Mouse (Mus musculus) lung, embryonic 14.5 days (tissue): ENCODE results near the gene Arhgef10l. TPM values are rescaled to one million over a fixed set of nuclear protein-coding genes. Genes with fewer than 3 reads are reported as not detected.

Source experiments
- ATAC-seq: fragments of 200-750 bp; cut with Nextera tagmentation; 2 replicates; pipeline ENCODE4 v1.8.0; 2017; ENCODE audit warnings: mild to moderate bottlenecking, moderate TSS enrichment, moderate library complexity; ENCODE audit not compliant: insufficient read depth
- DNase-seq: peaks from one replicate; pipeline ENCODE4 v3.0.0-alpha.2; 2015
- H3K27ac ChIP-seq: fragments of 300-500 bp; sonication (generic); 2 replicates; pipeline ENCODE4 v1.5.1; 2014; ENCODE audit warnings: low read depth, mild to moderate bottlenecking, moderate library complexity
- H3K27me3 ChIP-seq: fragments of 300-500 bp; sonication (generic); 2 replicates; pipeline ENCODE4 v1.6.1; 2014; ENCODE audit warnings: low read length, control low read depth; ENCODE audit not compliant: insufficient read depth
- H3K36me3 ChIP-seq: fragments of 300-500 bp; sonication (generic); 2 replicates; pipeline ENCODE4 v1.6.1; 2014; ENCODE audit warnings: control low read depth; ENCODE audit not compliant: insufficient read depth
- H3K4me1 ChIP-seq: fragments of 300-500 bp; sonication (generic); 2 replicates; pipeline ENCODE4 v1.6.1; 2014; ENCODE audit warnings: antibody characterized with exemption, control low read depth; ENCODE audit not compliant: insufficient read depth
- H3K4me2 ChIP-seq: fragments of 300-500 bp; sonication (generic); 2 replicates; pipeline ENCODE4 v1.6.1; 2014; ENCODE audit warnings: mild to moderate bottlenecking
- H3K4me3 ChIP-seq: fragments of 300-500 bp; sonication (generic); 2 replicates; pipeline ENCODE4 v1.5.1; 2014; ENCODE audit warnings: low read depth, low read length
- H3K9ac ChIP-seq: fragments of 300-500 bp; sonication (generic); 2 replicates; pipeline ENCODE4 v1.6.1; 2014
- H3K9me3 ChIP-seq: fragments of 300-500 bp; sonication (generic); 2 replicates; pipeline ENCODE4 v1.6.1; 2016; ENCODE audit warnings: low read depth, low read length, control low read depth
- CTCF ChIP-seq: IDR thresholded peaks from 2 replicates; pipeline ENCODE4 v1.5.1; 2016; ENCODE audit warnings: antibody characterized with exemption, low read depth
- WGBS: fragments of 180-500 bp; shearing (Covaris S2); extraction: QIAGEN DNeasy Blood & Tissue Kit; methylation state at CpG from one replicate; pipeline ENCODE4 v1.1.7; 2014; 5-methylcytosine and 5-hydroxymethylcytosine counted together
- polyA plus RNA-seq: library from polyadenylated mRNA; unstranded; fragments of >200 nt; fragmentation: Nextera tagmentation; extraction: Ambion mirVana; gene quantifications from 2 replicates; pipeline ENCODE4 v1.2.1, GENCODE M21; 2014

Arhgef10l gene
- polyA plus RNA-seq, 1 experiment from 2014 or later, result 16.1 TPM

DNA sequence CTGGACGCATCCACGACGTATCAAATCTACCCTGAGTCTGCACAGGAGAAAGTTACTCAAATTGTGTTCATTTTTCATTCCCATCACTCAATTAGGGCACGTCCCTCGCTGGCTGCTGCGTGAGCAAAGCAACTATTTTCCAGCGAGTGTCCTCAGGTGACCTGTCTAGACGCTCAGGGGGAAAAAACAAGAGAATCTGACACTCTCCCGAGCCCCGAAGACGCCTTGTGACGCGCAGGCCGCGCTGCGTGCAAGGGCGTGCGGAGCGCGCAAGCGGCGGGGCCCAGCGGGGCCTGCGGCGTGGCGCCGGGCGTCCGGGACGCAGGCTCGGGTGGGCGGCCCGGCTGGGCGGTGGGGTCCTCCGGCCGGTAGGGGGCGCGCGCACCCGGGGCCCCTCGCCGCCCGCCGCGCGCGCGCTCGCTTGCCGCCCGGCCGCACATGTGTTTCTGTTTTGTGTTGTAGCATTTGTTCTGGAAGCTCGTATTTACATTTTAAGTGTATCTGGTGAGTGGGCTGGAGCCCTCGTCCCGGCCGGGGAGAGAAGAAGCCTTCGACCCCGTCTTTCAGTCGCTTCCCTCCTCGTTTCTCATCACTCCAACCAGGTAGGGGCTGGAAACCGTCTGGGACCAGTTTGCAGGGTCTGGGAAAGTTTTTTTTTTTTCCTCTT, 35.4 kb upstream of the Arhgef10l start:
- no peak for TF ChIP-seq CTCF
- peak overlapping the region; percentile 92 for H3K4me2 ChIP-seq
- WGBS, result under 1% methylated on average over 48 of the region's 61 CpGs
- DNase-seq (peak; percentile 89), ATAC-seq (peak; percentile 73)
- H3K36me3 ChIP-seq, result peaks cover 17% of the 10 kb centered on the region
- H3K4me1 ChIP-seq, result 0 out of 2 replicates have a peak, but pooled peaks cover 11% of the 10 kb centered on the region
- H3K27me3 ChIP-seq, result 0 out of 2 replicates have a peak, but pooled peaks cover 5% of the 10 kb centered on the region
- peak overlapping the region; percentile 94 for H3K9ac ChIP-seq
- H3K27ac ChIP-seq, result peak overlapping the region; percentile 99
- peak overlapping the region; percentile 92 for H3K4me3 ChIP-seq
- H3K9me3 ChIP-seq, result no peaks in the 10 kb centered on the region

DNA sequence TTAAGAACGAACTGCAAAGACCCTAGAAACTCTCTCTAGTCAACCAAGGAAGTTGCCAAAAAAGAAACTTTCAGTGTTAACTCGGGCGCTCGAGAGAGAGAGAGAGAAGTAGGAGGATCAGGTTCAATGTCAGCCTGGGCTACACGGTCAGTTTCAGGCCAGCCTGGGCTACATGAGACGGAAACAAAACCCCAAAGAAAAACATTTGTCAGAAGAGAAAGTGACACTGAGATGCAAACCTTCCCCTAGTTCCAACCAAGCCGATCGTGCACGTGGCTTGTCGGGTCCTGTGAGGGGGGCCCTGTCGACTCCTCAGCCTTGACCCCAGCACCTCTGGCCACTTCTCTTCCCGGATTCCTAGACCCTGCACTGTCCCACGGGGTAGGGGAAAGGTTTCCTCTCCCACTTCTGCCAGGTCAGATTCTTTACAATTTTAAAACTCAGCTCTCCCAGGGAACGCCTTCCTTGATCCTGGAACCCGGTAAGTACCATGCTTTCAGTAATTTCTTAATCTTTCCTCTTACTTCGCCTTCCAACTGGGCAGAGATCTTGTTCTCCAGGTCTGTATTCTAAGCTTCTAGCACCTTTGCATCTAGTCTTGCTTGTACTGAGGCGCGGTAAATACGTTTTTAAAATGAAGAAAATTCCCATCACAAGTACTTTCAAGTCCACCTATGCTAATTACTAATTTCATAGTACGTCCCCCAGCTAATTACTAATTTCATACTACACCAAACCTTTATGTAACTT, 34.6 kb upstream of the Arhgef10l start, which contains the start of gene Rcc2:
Rcc2 (plus strand) TSS at position 273 of the 750 bp plus-strand sequence.
- Histone ChIP-seq H3K4me2 (peak within 1 kb of the TSS; percentile 92), H3K4me3 (peak within 1 kb of the TSS; percentile 92), H3K27me3 (0 out of 2 replicates have a peak, but pooled peaks cover 5% of the 10 kb centered on the region), H3K36me3 (peaks cover 10% of the 10 kb centered on the region; the same call in 1 of the 2 replicates), H3K4me1 (0 out of 2 replicates have a peak, but pooled peaks cover 11% of the 10 kb centered on the region), H3K27ac (peak within 1 kb of the TSS; percentile 99), H3K9ac (peak within 1 kb of the TSS; percentile 94), H3K9me3 (no peaks in the 10 kb centered on the region)
- no peak for TF ChIP-seq CTCF
- whole genome bisulfite sequencing, result 6% methylated on average over 20 of the region's 20 CpGs
- ATAC-seq (no peak), DNase-seq (no peak)

DNA sequence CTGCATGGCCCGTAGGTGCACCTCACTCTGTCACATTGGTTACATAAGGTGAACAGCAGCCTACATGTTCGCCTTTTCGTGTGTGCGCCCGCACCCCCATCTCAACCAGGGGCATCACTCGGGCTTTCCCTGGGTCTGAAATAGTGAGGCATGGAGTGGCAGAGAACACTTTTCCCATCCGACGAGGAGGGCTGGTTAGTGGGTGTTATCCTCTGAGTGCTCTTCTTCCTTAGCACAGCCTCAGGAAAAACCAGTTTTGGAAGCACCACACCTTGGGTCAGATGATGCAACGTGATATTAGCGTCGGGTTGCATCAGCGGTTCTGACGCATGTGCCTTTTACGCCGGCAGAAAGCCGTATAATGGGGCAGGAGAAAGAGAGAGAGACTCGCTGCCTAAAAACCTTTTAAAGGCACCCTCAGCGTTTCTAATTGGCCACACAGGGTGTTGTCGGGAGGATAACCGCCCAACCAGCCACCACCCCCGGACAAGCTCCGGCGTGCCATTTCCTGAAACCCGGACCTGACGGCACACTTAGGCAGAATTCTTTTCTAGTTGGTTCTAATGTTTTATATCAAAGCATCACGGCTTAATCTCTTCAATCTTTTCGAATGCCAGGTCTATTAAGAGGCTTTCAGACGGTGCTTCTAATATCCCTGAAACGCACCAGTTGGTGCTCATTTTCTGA, 33.8 kb upstream of the Arhgef10l start:
- peak overlapping the region; percentile 92 for H3K4me3 ChIP-seq
- H3K4me2 ChIP-seq, result peak overlapping the region; percentile 92
- H3K27ac ChIP-seq, result no peak overlapping the region
- H3K9ac ChIP-seq, result peak overlapping the region; percentile 94
- DNase-seq (peak; percentile 76), ATAC-seq (no peak)
- WGBS, result 3% methylated on average over 29 of the region's 29 CpGs
- 0 out of 2 replicates have a peak, but pooled peaks cover 5% of the 10 kb centered on the region for H3K27me3 ChIP-seq
- peaks cover 1% of the 10 kb centered on the region; the same call in 1 of the 2 replicates for H3K36me3 ChIP-seq
- TF ChIP-seq CTCF, result no peak
- H3K4me1 ChIP-seq, result 0 out of 2 replicates have a peak, but pooled peaks cover 11% of the 10 kb centered on the region
- no peaks in the 10 kb centered on the region for H3K9me3 ChIP-seq

DNA sequence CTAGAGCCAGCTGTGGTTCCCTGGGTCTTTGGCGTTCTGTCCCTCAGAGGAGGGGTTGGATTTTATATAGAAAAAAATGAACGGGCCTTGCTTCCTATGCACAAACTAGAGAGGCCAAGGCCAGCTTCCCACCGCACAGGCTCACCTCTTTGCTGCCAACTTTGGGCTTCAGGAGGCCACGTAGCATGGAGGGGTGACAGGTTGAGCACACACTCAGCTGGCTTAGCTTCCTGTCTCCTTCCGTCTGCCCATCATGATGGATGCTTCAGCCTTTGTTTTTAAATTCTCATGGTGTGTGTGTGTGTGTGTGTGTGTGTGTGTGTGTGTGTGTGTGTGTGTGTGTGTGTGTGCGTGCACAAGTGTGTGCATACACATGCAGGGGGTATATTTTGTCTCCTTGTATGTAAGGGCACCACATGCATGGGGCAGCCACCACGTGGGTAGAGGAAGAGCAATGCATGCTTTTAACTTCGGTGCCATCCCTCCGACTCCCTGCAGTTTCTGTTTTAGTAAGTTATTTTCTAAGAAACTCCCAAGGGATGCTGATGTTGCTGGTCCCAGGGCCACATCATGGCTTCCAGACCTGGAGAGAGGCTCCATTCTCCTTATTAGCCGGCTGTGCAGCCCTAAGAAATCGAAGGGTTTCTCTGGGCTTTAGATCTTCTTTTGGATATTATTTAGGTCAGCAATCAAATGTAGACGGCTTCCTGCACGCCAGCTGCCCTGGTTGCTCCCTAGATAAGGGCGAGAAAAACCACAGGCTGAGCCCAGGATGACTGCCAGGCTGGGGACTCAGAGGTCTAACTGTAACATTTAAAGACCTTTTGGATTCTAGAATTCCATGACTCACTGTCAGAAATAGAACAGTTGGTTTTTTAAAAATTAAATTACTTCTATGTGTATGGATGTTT, 30.1 kb upstream of the Arhgef10l start:
- no peak overlapping the region for H3K9ac ChIP-seq
- H3K27ac ChIP-seq, result no peak overlapping the region
- no peak for DNase-seq
- no peaks in the 10 kb centered on the region for H3K36me3 ChIP-seq
- no peak for ATAC-seq
- no peak overlapping the region for H3K4me3 ChIP-seq
- no peaks in the 10 kb centered on the region for H3K9me3 ChIP-seq
- H3K27me3 ChIP-seq, result 0 out of 2 replicates have a peak, but pooled peaks cover 5% of the 10 kb centered on the region
- no peak for TF ChIP-seq CTCF
- H3K4me1 ChIP-seq, result 0 out of 2 replicates have a peak, but pooled peaks cover 8% of the 10 kb centered on the region
- H3K4me2 ChIP-seq, result no peak overlapping the region
- WGBS, result 61% methylated on average over 14 of the region's 14 CpGs

DNA sequence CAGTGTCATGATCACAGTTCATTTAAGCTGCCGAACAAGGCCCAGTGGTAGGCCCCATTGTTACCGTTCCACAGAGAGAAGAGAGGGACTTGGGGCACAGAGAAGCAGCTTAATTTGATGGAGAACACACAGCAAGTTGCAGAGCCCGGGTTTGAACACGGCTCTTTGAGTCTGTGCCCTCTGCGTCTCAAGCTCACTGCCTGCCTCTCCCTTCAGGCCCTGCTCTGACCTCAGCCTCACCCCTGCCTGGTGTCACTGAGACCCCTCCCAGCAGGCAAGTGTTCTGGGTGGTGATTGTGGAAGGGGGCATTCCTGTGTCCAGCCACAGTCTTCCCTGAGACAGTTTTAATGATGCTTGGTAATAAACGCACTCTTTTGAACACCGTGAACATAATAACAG, 29.3 kb upstream of the Arhgef10l start:
- no peak for TF ChIP-seq CTCF

DNA sequence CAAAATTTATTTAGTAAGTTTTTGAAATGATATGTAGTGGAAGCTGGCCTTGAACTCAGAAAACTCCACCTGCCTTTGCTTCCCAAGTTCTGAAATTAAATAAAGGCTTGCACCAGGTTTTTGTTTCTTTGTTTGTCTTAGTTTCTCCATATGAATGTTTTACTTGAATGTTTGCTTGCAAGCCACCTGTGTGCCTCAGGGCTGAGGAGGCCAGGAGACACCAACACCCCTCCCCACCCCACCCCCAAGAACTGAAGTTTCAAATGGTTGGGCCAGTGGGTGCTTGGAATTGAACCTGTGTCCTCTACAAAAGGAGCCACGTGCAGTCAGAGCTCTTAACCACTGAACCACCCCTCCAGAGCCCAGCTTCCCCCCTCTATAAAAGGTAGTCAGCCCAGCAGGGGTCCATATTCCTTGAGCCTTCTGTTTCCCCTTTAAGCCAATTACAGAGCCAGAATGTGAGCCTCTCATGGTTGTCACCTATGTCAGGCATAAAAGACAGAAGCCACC, 28.8 kb upstream of the Arhgef10l start:
- Histone ChIP-seq H3K4me1 (0 out of 2 replicates have a peak, but pooled peaks cover 4% of the 10 kb centered on the region), H3K27ac (no peak overlapping the region), H3K4me3 (no peak overlapping the region), H3K27me3 (0 out of 2 replicates have a peak, but pooled peaks cover 5% of the 10 kb centered on the region), H3K36me3 (no peaks in the 10 kb centered on the region), H3K4me2 (no peak overlapping the region), H3K9ac (no peak overlapping the region), H3K9me3 (no peaks in the 10 kb centered on the region)
- no peak for ATAC-seq
- TF ChIP-seq CTCF, result no peak
- WGBS, result 50% methylated on average over 1 of the region's 1 CpGs
- no peak for DNase-seq

More for the DNA sequence above, 29.3 kb upstream of the Arhgef10l start:
- H3K27ac ChIP-seq, result no peak overlapping the region
- DNase-seq (no peak), ATAC-seq (no peak)
- WGBS, result 71% methylated on average over 7 of the region's 7 CpGs
- no peak overlapping the region for H3K4me2 ChIP-seq
- H3K27me3 ChIP-seq, result 0 out of 2 replicates have a peak, but pooled peaks cover 5% of the 10 kb centered on the region
- H3K36me3 ChIP-seq, result no peaks in the 10 kb centered on the region
- 0 out of 2 replicates have a peak, but pooled peaks cover 8% of the 10 kb centered on the region for H3K4me1 ChIP-seq
- no peak overlapping the region for H3K9ac ChIP-seq
- H3K4me3 ChIP-seq, result no peak overlapping the region
- H3K9me3 ChIP-seq, result no peaks in the 10 kb centered on the region
